Mouse (Mus musculus): ENCODE data around the gene Dph3. TPM values are rescaled to one million over a fixed set of nuclear protein-coding genes. Genes with fewer than 3 reads are reported as not detected.
A peak's percentile ranks its signal among the peaks of the same experiment; 100 is the strongest.
"Not testable (repeated sequence)": the region's sequence is repeated elsewhere in the genome, so short reads cannot be mapped to it uniquely, and the experiment has no call there.

The Dph3 gene
- polyA plus RNA-seq, 1 experiment from 2014 or later = 141 TPM

DNA sequence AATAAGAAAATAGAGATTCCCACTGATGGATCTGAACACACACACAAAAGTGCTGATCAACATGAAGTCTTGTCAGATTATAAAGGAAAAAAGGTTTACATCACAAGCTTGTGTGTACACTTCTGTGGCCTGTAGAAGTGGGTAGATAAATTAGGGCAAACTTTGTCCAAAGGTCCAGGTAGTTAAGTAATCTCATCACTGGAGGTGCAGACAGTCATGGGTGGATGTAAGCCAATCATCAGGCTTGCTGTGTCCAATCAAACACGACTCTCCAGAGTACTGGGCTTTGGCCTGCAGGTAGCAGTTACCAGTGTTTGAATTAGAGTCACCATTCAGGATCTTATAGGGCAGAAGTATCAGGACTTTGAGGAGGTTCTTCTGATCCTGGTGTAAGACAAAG lies 7.5 kb upstream of the Dph3 start:
- Histone ChIP-seq H3K36me3 (ENCODE audit: control insufficient read depth, insufficient read depth, low read length) (peaks cover 31% of the 10 kb centered on the region), H3K4me2 (no peak overlapping the region), H3K4me3 (ENCODE audit: low read depth, low read length) (no peak overlapping the region), H3K27me3 (replicated peaks; ENCODE audit: control insufficient read depth, insufficient read depth, low read length) (no peaks in the 10 kb centered on the region), H3K4me1 (replicated peaks; ENCODE audit: control insufficient read depth, insufficient read depth, low read length) (0 out of 2 replicates have a peak, but pooled peaks cover 3% of the 10 kb centered on the region), H3K9me3 (ENCODE audit: control insufficient read depth, low read length) (no peaks in the 10 kb centered on the region), H3K27ac (ENCODE audit: low read depth, low read length) (no peak overlapping the region), H3K9ac (ENCODE audit: low read depth, low read length) (no peak overlapping the region)
- DNase-seq (ENCODE audit: low spot score) = no peak
- 71% methylated on average over 1 of the region's 1 CpGs for WGBS
- no peak for ATAC-seq (replicated peaks; ENCODE audit: low FRiP score)

DNA sequence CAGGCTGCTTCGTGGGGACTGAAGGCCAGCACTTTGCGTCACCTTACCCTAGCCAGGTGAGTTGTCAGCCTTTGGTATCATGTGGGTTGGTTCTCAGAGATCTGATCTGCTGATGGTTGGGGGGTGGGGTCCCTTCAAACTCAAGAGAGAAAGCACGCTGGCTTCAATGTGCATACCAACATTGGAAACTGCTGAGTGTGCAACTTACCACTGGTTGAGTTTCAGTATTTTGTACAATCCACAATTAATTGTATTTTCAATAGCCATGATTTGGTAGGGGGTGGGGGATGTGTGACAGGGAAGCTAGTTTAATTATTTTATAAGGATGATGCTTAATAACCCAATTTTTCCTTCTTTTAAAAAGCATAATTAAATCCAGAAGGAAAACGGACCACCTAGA lies 6.2 kb upstream of the Dph3 start:
- Histone ChIP-seq H3K9me3 (ENCODE audit: control insufficient read depth, low read length) (no peaks in the 10 kb centered on the region), H3K36me3 (ENCODE audit: control insufficient read depth, insufficient read depth, low read length) (peaks cover 20% of the 10 kb centered on the region), H3K27ac (ENCODE audit: low read depth, low read length) (no peak overlapping the region), H3K4me3 (ENCODE audit: low read depth, low read length) (no peak overlapping the region), H3K27me3 (replicated peaks; ENCODE audit: control insufficient read depth, insufficient read depth, low read length) (no peaks in the 10 kb centered on the region), H3K4me2 (no peak overlapping the region), H3K9ac (ENCODE audit: low read depth, low read length) (no peak overlapping the region), H3K4me1 (replicated peaks; ENCODE audit: control insufficient read depth, insufficient read depth, low read length) (peaks cover 7% of the 10 kb centered on the region)
- ATAC-seq (replicated peaks; ENCODE audit: low FRiP score) (no peak), DNase-seq (ENCODE audit: low spot score) (no peak)
- 90% methylated on average over 4 of the region's 4 CpGs for WGBS

DNA sequence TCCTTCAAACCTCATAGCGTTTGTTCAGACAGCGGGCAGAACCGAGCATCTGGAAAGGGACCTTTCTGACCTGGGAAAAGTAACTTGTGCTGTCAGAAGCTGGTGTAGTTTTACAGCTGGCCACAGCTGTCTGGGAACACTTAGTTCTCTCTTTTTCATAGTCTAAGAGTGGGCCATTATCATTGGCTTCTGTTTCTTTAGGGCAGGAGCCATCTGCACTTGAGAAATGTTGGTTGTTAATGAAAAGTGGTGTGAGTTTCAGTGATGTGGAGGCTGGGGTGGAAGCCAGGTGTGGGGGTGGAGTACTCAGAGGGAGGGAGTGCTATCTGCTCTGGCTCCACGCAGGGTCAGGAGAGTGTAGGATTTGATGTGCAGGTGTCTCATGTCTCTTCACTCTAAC lies 5.6 kb upstream of the Dph3 start:
- H3K27me3 ChIP-seq (replicated peaks; ENCODE audit: control insufficient read depth, insufficient read depth, low read length) = no peaks in the 10 kb centered on the region
- H3K27ac ChIP-seq (ENCODE audit: low read depth, low read length) = no peak overlapping the region
- DNase-seq (ENCODE audit: low spot score) (no peak), ATAC-seq (replicated peaks; ENCODE audit: low FRiP score) (no peak)
- no peaks in the 10 kb centered on the region for H3K9me3 ChIP-seq (ENCODE audit: control insufficient read depth, low read length)
- H3K36me3 ChIP-seq (ENCODE audit: control insufficient read depth, insufficient read depth, low read length) = peaks cover 18% of the 10 kb centered on the region; the same call in 1 of the 2 replicates
- no peak overlapping the region for H3K4me3 ChIP-seq (ENCODE audit: low read depth, low read length)
- no peak overlapping the region for H3K4me2 ChIP-seq
- WGBS = 65% methylated on average over 4 of the region's 4 CpGs
- H3K9ac ChIP-seq (ENCODE audit: low read depth, low read length) = no peak overlapping the region
- peaks cover 10% of the 10 kb centered on the region for H3K4me1 ChIP-seq (replicated peaks; ENCODE audit: control insufficient read depth, insufficient read depth, low read length)

DNA sequence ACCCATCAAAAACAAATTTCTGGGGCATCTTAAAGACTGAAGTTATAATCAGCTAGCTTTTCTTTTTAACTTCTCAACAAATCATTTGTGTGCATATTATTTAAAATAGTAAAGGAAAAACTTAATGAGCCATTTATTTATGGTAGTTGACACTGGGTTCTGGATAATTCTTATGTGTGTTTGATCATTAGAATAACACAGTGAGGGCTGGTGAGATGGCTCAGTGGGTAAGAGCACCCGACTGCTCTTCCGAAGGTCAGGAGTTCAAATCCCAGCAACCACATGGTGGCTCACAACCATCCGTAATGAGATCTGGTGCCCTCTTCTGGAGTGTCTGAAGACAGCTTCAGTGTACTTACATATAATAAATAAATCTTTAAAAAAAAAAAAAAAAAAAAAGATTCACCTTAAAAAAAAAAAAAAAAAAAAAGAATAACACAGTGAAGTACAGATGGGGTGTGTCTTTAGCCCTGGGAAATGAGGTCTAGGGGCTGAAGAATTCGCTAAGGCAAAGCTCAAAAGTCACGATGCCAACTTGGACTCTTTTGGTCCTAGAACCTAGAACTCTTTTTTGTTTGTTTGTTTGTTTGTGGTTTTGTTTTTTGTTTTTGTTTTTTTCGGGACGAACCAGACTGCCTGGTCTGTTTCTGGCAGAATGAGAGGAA lies 2.2 kb upstream of the Dph3 start:
- H3K27ac ChIP-seq (ENCODE audit: low read depth, low read length); H3K9ac ChIP-seq (ENCODE audit: low read depth, low read length); H3K27me3 ChIP-seq (replicated peaks; ENCODE audit: control insufficient read depth, insufficient read depth, low read length); H3K9me3 ChIP-seq (ENCODE audit: control insufficient read depth, low read length); DNase-seq (ENCODE audit: low spot score); H3K36me3 ChIP-seq (ENCODE audit: control insufficient read depth, insufficient read depth, low read length); ATAC-seq (replicated peaks; ENCODE audit: low FRiP score); H3K4me1 ChIP-seq (replicated peaks; ENCODE audit: control insufficient read depth, insufficient read depth, low read length); H3K4me3 ChIP-seq (ENCODE audit: low read depth, low read length): not testable (repeated sequence)
- 81% methylated on average over 7 of the region's 7 CpGs for WGBS
- peak overlapping the region; percentile 91 for H3K4me2 ChIP-seq

DNA sequence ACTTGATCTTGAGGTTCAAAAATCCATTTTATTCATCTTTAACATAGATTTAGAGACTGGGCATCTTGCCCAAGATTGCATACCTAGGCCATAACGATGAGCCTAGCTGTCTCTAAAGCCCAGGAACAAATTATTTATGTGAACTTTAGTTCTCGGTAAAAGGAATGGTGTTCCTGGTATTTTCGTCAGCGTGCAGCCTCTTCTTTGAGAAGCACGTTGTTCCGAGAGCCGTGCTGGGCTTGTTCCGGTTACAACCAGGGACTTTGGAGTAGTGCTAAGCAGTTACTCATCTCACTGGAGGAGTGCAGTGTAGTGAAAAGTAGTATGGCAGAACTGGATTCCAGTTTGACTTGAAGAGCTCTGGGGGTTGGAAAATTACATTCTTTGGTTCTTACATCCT lies 697 bp upstream of the Dph3 start:
- peak overlapping the region; percentile 74 for H3K4me3 ChIP-seq (ENCODE audit: low read depth, low read length)
- H3K4me2 ChIP-seq = peak overlapping the region; percentile 91
- peak overlapping the region; percentile 83 for H3K9ac ChIP-seq (ENCODE audit: low read depth, low read length)
- peaks cover 7% of the 10 kb centered on the region for H3K4me1 ChIP-seq (replicated peaks; ENCODE audit: control insufficient read depth, insufficient read depth, low read length)
- no peaks in the 10 kb centered on the region for H3K27me3 ChIP-seq (replicated peaks; ENCODE audit: control insufficient read depth, insufficient read depth, low read length)
- DNase-seq (ENCODE audit: low spot score) (no peak), ATAC-seq (replicated peaks; ENCODE audit: low FRiP score) (no peak)
- no peaks in the 10 kb centered on the region for H3K9me3 ChIP-seq (ENCODE audit: control insufficient read depth, low read length)
- peak overlapping the region; percentile 93 for H3K27ac ChIP-seq (ENCODE audit: low read depth, low read length)
- WGBS = 16% methylated on average over 8 of the region's 8 CpGs
- H3K36me3 ChIP-seq (ENCODE audit: control insufficient read depth, insufficient read depth, low read length) = peaks cover 16% of the 10 kb centered on the region

DNA sequence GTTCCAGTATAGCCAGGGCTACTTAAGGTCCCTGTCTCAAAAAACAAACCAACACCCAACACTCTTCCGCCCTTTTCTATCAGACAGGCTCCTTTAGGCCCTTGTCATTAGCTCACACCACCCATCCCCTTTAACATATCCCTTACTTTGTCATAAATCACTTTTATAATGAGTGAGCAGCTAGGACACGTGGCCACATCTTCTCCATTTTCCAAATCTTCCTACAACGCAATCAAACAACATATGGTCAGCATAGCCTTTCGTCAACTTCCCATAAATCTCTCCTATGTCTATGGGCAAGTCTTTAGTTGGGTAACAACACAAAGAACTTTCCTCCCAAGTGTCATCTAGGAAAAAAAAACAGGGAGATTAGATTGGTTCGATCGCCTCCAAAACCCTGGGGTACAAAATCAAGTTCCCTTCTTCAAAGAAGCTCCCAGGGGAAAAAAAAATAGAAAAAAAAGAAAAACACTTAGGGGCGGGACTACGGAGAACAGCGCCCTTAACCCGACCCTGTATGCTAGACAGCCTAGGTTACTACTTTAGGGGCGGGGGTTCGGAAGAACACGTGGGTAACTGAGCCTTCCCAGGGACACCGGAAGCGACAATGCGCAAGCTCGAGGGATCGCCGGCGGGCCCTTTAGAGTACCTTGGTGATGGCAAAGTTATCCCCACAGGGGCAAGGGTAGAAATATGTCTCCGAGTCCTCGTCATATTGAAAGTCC lies 606 bp downstream of the Dph3 start, which contains the start of gene Oxnad1:
Oxnad1 (plus strand) TSS at position 614 of the 725 bp plus-strand sequence.
- DNase-seq (ENCODE audit: low spot score) (no peak), ATAC-seq (replicated peaks; ENCODE audit: low FRiP score) (peak; percentile 92)
- H3K36me3 ChIP-seq (ENCODE audit: control insufficient read depth, insufficient read depth, low read length) = peaks cover 16% of the 10 kb centered on the region
- peak within 1 kb of the TSS; percentile 74 for H3K4me3 ChIP-seq (ENCODE audit: low read depth, low read length)
- H3K4me1 ChIP-seq (replicated peaks; ENCODE audit: control insufficient read depth, insufficient read depth, low read length) = peaks cover 7% of the 10 kb centered on the region
- 2% methylated on average over 22 of the region's 22 CpGs for WGBS
- H3K9me3 ChIP-seq (ENCODE audit: control insufficient read depth, low read length) = no peaks in the 10 kb centered on the region
- H3K4me2 ChIP-seq = peak within 1 kb of the TSS; percentile 91
- peak within 1 kb of the TSS; percentile 93 for H3K27ac ChIP-seq (ENCODE audit: low read depth, low read length)
- H3K27me3 ChIP-seq (replicated peaks; ENCODE audit: control insufficient read depth, insufficient read depth, low read length) = no peaks in the 10 kb centered on the region
- peak within 1 kb of the TSS; percentile 83 for H3K9ac ChIP-seq (ENCODE audit: low read depth, low read length)

DNA sequence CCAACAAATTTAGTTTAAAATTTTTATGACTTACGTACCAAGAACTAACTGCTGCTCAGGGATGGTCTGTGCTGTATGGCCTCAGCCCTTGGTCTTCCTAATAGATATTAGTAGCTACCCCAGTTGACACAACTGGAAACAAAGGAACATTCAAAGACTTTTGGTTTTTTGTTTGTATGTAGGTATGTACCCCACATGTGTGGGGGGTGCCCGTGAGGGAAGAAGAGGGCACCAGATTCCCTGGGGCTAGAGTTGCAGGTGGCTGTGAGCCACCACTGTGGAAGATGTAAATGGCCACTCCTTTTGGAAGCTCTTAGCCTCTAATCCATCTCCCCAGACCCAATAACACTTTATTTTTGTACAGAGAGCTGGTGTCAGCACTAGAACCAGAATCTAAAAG lies 2.1 kb downstream of the Dph3 start:
- ATAC-seq (replicated peaks; ENCODE audit: low FRiP score) (no peak), DNase-seq (ENCODE audit: low spot score) (no peak)
- H3K4me1 ChIP-seq (replicated peaks; ENCODE audit: control insufficient read depth, insufficient read depth, low read length) = peaks cover 7% of the 10 kb centered on the region
- H3K4me3 ChIP-seq (ENCODE audit: low read depth, low read length) = no peak overlapping the region
- 98% methylated on average over 2 of the region's 2 CpGs for WGBS
- H3K9me3 ChIP-seq (ENCODE audit: control insufficient read depth, low read length) = no peaks in the 10 kb centered on the region
- peaks cover 16% of the 10 kb centered on the region for H3K36me3 ChIP-seq (ENCODE audit: control insufficient read depth, insufficient read depth, low read length)
- H3K27me3 ChIP-seq (replicated peaks; ENCODE audit: control insufficient read depth, insufficient read depth, low read length) = no peaks in the 10 kb centered on the region
- no peak overlapping the region for H3K9ac ChIP-seq (ENCODE audit: low read depth, low read length)
- no peak overlapping the region for H3K4me2 ChIP-seq
- no peak overlapping the region for H3K27ac ChIP-seq (ENCODE audit: low read depth, low read length)

DNA sequence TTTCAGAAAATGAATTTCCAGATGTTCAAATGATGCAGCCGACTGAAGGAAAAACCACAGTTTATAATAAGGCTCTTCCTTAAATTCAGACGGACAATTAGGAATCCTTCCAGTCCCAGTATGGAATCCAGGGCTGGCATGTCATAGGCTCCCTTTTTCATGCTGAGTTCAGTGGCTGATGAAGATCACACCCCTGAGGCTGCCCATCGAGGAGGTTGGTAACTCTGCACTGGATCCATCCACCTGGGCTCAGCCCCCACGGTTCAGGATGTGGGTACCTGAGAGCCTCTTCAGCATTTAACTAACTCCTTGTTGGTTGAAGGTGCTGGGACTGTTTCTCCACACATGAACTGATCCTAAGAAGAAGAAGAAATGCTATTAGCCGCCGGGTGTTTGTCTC lies 2.6 kb downstream of the Dph3 start:
- DNase-seq (ENCODE audit: low spot score) = no peak
- Histone ChIP-seq H3K9me3 (ENCODE audit: control insufficient read depth, low read length) (no peaks in the 10 kb centered on the region), H3K27ac (ENCODE audit: low read depth, low read length) (no peak overlapping the region), H3K4me1 (replicated peaks; ENCODE audit: control insufficient read depth, insufficient read depth, low read length) (peaks cover 7% of the 10 kb centered on the region), H3K27me3 (replicated peaks; ENCODE audit: control insufficient read depth, insufficient read depth, low read length) (no peaks in the 10 kb centered on the region), H3K36me3 (ENCODE audit: control insufficient read depth, insufficient read depth, low read length) (peaks cover 18% of the 10 kb centered on the region), H3K9ac (ENCODE audit: low read depth, low read length) (no peak overlapping the region), H3K4me3 (ENCODE audit: low read depth, low read length) (no peak overlapping the region), H3K4me2 (no peak overlapping the region)
- ATAC-seq (replicated peaks; ENCODE audit: low FRiP score) = no peak
- 93% methylated on average over 6 of the region's 6 CpGs for WGBS

DNA sequence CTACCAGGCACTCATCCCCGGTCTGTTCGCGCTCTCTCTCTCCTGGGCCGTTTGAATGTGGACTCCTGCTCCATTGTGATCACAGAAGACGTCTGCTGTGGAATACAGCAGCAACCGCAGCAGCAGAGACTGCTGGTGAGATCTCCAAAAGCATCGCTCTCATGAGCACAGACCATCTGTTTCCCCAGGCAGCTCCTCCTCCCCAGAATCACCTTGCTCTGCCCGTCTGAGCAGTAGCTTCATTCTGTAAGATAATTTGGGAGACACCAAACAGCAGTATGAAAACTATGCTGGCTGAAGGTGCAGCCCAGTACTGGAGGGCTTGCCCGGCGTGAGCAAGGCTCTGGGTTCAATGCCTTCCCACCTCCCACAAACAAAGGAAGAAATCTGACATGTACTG lies 4.5 kb downstream of the Dph3 start:
- 88% methylated on average over 10 of the region's 10 CpGs for WGBS
- DNase-seq (ENCODE audit: low spot score) (no peak), ATAC-seq (replicated peaks; ENCODE audit: low FRiP score) (no peak)
- Histone ChIP-seq H3K4me3 (ENCODE audit: low read depth, low read length) (no peak overlapping the region), H3K4me2 (no peak overlapping the region), H3K36me3 (ENCODE audit: control insufficient read depth, insufficient read depth, low read length) (peaks cover 18% of the 10 kb centered on the region), H3K27ac (ENCODE audit: low read depth, low read length) (no peak overlapping the region), H3K9ac (ENCODE audit: low read depth, low read length) (no peak overlapping the region), H3K9me3 (ENCODE audit: control insufficient read depth, low read length) (no peaks in the 10 kb centered on the region), H3K27me3 (replicated peaks; ENCODE audit: control insufficient read depth, insufficient read depth, low read length) (no peaks in the 10 kb centered on the region), H3K4me1 (replicated peaks; ENCODE audit: control insufficient read depth, insufficient read depth, low read length) (no peaks in the 10 kb centered on the region; the same call in 1 of the 2 replicates)
